12 mouse cellular contexts compared by ENCODE assay signal in genomic region chr7:113219416-113219815, GRCm38 (mm10). TPM values are rescaled to one million over a fixed set of nuclear protein-coding genes. Genes with fewer than 3 reads are reported as not detected.
DNase-seq lines count a peak whose midpoint lies in the region; ATAC-seq and TF ChIP-seq lines count a peak whose summit lies in the region.
"Had no signal": no experiment of that assay in that cellular context is flagged by ENCODE, and none has a peak within 500 bp of the region (broad histone marks: within the 10 kb centered on the region; RNA-seq: fewer than 3 reads in every experiment).

No protein-coding gene starts in this region.

- WGBS in forebrain, embryonic 11.5 days: 71% methylated on average over 13 of the region's 13 CpGs
- WGBS in forebrain, embryonic 15.5 days: 77% methylated on average over 13 of the region's 13 CpGs
- WGBS in embryonic facial prominence, embryonic 10.5 days: 67% methylated on average over 13 of the region's 13 CpGs

- TF ChIP-seq CTCF in layer of hippocampus, adult 2 months (conservative IDR thresholded peaks at IDR 0.05): no peak

- H3K27ac ChIP-seq in forebrain, embryonic 11.5 days (ENCODE audit: low read depth, low read length): no peak overlapping the region
- H3K27ac ChIP-seq in forebrain, embryonic 15.5 days (replicated peaks): no peak overlapping the region
- H3K27ac ChIP-seq in layer of hippocampus, adult 2 months: peak overlapping the region; percentile 12; the same call in 1 of the 2 replicates
- no peak overlapping the region for H3K27ac ChIP-seq in embryonic facial prominence, embryonic 10.5 days (replicated peaks)
- H3K27ac ChIP-seq: intestine, embryonic 15.5 days had no signal

- no peaks in the 10 kb centered on the region for H3K4me1 ChIP-seq in forebrain, embryonic 11.5 days (replicated peaks; ENCODE audit: control insufficient read depth, insufficient read depth, low read length)
- peaks cover 20% of the 10 kb centered on the region for H3K4me1 ChIP-seq in forebrain, embryonic 15.5 days
- peaks cover 21% of the 10 kb centered on the region for H3K4me1 ChIP-seq in embryonic facial prominence, embryonic 10.5 days

- no peaks in the 10 kb centered on the region for H3K27me3 ChIP-seq in forebrain, embryonic 11.5 days (ENCODE audit: control insufficient read depth, insufficient read depth, low read length)
- H3K27me3 ChIP-seq in forebrain, embryonic 15.5 days: no peaks in the 10 kb centered on the region
- H3K27me3 ChIP-seq in embryonic facial prominence, embryonic 10.5 days (replicated peaks; ENCODE audit: low read depth, poor library complexity, severe bottlenecking): 0 out of 2 replicates have a peak, but pooled peaks cover under 1% of the 10 kb centered on the region
- H3K27me3 ChIP-seq: intestine, embryonic 15.5 days had no signal

- no peak for ATAC-seq in forebrain, embryonic 11.5 days (replicated peaks; ENCODE audit: low FRiP score)
- ATAC-seq in forebrain, embryonic 15.5 days (replicated peaks): no peak
- ATAC-seq in cerebellum, adult (ENCODE audit: insufficient number of reproducible peaks, low FRiP score, low TSS enrichment): no peak
- ATAC-seq: intestine, embryonic 15.5 days had no signal

- no peaks in the 10 kb centered on the region for H3K36me3 ChIP-seq in forebrain, embryonic 11.5 days (ENCODE audit: control insufficient read depth, insufficient read depth, low read length)
- H3K36me3 ChIP-seq in forebrain, embryonic 15.5 days: no peaks in the 10 kb centered on the region
- no peaks in the 10 kb centered on the region for H3K36me3 ChIP-seq in embryonic facial prominence, embryonic 10.5 days (replicated peaks)
- H3K36me3 ChIP-seq: intestine, embryonic 15.5 days had no signal

- DNase-seq in forebrain, embryonic 11.5 days (ENCODE audit: low spot score): peak; percentile 65
- DNase-seq in layer of hippocampus, adult 2 months (ENCODE audit: low spot score in 2 of 2): no peak
- no peak for DNase-seq in layer of hippocampus, postnatal 14 days (ENCODE audit: low spot score in 2 of 2)
- peak; percentile 52 for DNase-seq in NIH3T3 (ENCODE audit: low read depth)
- peak; percentile 54 for DNase-seq in embryonic facial prominence, embryonic 10.5 days (ENCODE audit: low spot score)
- no peak for DNase-seq in left cerebral cortex, adult 18-20 months (ENCODE audit: low spot score in 2 of 2)
- DNase-seq: layer of hippocampus, postnatal 36 days; midbrain, embryonic 14.5 days had no signal

- H3K9ac ChIP-seq in forebrain, embryonic 11.5 days (ENCODE audit: low read length): no peak overlapping the region
- no peak overlapping the region for H3K9ac ChIP-seq in forebrain, embryonic 15.5 days (replicated peaks)
- H3K9ac ChIP-seq: intestine, embryonic 15.5 days had no signal

- H3K4me3 ChIP-seq in forebrain, embryonic 11.5 days (ENCODE audit: low read depth, low read length): no peak overlapping the region
- H3K4me3 ChIP-seq in forebrain, embryonic 15.5 days: no peak overlapping the region
- no peak overlapping the region for H3K4me3 ChIP-seq in layer of hippocampus, adult 2 months
- H3K4me3 ChIP-seq in embryonic facial prominence, embryonic 10.5 days: no peak overlapping the region
- H3K4me3 ChIP-seq: erythroblast, embryonic 14.5 days; intestine, embryonic 15.5 days had no signal

- H3K4me2 ChIP-seq in forebrain, embryonic 11.5 days (ENCODE audit: low read depth, low read length, severe bottlenecking): no peak overlapping the region
- no peak overlapping the region for H3K4me2 ChIP-seq in forebrain, embryonic 15.5 days (replicated peaks)
- H3K4me2 ChIP-seq: intestine, embryonic 15.5 days had no signal

- H3K9me3 ChIP-seq in forebrain, embryonic 11.5 days (ENCODE audit: control insufficient read depth, low read length): no peaks in the 10 kb centered on the region
- H3K9me3 ChIP-seq in forebrain, embryonic 15.5 days: no peaks in the 10 kb centered on the region
- no peaks in the 10 kb centered on the region for H3K9me3 ChIP-seq in embryonic facial prominence, embryonic 10.5 days
- H3K9me3 ChIP-seq: intestine, embryonic 15.5 days had no signal

RNA-seq across cellular contexts. Expression of gene Arntl, which starts 12.2 kb away (rescaled TPM):
- 9.2 and 11.6 TPM in 2 replicates for polyA plus RNA-seq in forebrain, embryonic 11.5 days (2014; fragmentation: Nextera tagmentation; extraction: Ambion mirVana)
- 16.0 and 16.2 TPM in 2 replicates for polyA plus RNA-seq in forebrain, embryonic 15.5 days (2015; fragmentation: Nextera tagmentation; extraction: Ambion mirVana)
- 10 to 100 TPM; 34.9 to 40.3 TPM for total RNA-seq in layer of hippocampus, adult 2 months (2021)
- total RNA-seq in layer of hippocampus, postnatal 14 days (2021): 10 to 100 TPM; 23.5 to 28.6 TPM
- 8.0 and 8.5 TPM in 2 replicates for polyA plus RNA-seq in embryonic facial prominence, embryonic 10.5 days (2016; fragmentation: Nextera tagmentation; extraction: Ambion mirVana)
- 10 to 100 TPM; 47.4 to 54.1 TPM for total RNA-seq in left cerebral cortex, adult 18-20 months (2021)

Comparison
In these comparisons a context has a peak if more than half of its experiments do, and no peak if none do; other contexts are left out.
1. DNase-seq: peak in forebrain, embryonic 11.5 days (single experiment), NIH3T3 (single experiment) and embryonic facial prominence, embryonic 10.5 days (single experiment); none in layer of hippocampus, adult 2 months (0 of 2), layer of hippocampus, postnatal 14 days (0 of 2) and left cerebral cortex, adult 18-20 months (0 of 2).